Mouse (Mus musculus) bone marrow, adult 2 months (tissue): Measurements from ENCODE around the gene Pkp4.

Source experiments
- CTCF ChIP-seq: fragments of 200-500 bp; IDR thresholded peaks from 2 replicates; pipeline ENCODE4 v1.5.1; 2011; ENCODE audit warnings: low read length, control low read depth; ENCODE audit not compliant: control insufficient read depth, insufficient read depth
- POLR2A ChIP-seq: fragments of 200-500 bp; IDR thresholded peaks from 2 replicates; pipeline ENCODE4 v1.6.1; 2011; ENCODE audit warnings: low read depth, mild to moderate bottlenecking, control low read depth, low read length, borderline replicate concordance; ENCODE audit not compliant: control insufficient read depth

DNA sequence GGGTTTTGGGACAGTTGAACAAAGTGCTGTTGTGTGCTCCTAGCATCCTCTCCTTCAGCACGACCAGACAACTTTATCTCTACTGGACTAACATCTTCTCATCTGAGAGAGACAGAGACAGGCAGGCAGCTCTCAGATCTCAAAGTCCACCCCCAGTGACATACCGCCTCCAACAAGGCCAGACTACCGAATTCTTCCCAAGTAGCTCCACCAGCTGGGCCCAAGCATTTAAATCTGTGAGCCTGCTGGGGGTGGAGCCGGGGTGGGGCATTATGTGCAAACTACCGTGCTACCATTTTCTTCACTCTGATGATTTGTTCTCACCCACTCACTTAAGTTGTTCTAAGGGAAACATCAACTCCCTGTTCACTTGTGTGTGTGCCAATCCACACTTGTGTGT, 18.8 kb downstream of the Pkp4 start:
- TF ChIP-seq CTCF (no peak), POLR2A (no peak)
